Mouse (Mus musculus) cerebellum, adult 11-12 months (tissue): ENCODE measurements around the gene Yrdc.

Experiments
- DNase-seq: peaks from one replicate; pipeline ENCODE4 v3.0.0; 2022

Gene Yrdc

GRCm38 (mm10) chr4:124850261-124850913 lies at the start of gene Yrdc:
Gene Yrdc (plus strand): TSS chr4:124850679.
- peak; percentile 94 for DNase-seq

GRCm38 (mm10) chr4:124801552-124802308 lies 48.7 kb upstream of the Yrdc start, which contains the start of gene Mtf1:
Gene Mtf1 (plus strand): TSS chr4:124802104.
- peak; percentile 86 for DNase-seq

GRCm38 (mm10) chr4:124802309-124803260 lies 47.9 kb upstream of the Yrdc start:
- DNase-seq: peak; percentile 95

- no peak for DNase-seq
Observed at GRCm38 (mm10) chr4:124803406-124803805, 47.1 kb upstream of the Yrdc start.

- no peak for DNase-seq
Observed at GRCm38 (mm10) chr4:124808511-124808910, 42.0 kb upstream of the Yrdc start.

- no peak for DNase-seq
Observed at GRCm38 (mm10) chr4:124809136-124809883, 41.2 kb upstream of the Yrdc start.

GRCm38 (mm10) chr4:124810056-124810455 lies 40.4 kb upstream of the Yrdc start:
- DNase-seq: no peak

- DNase-seq: peak; percentile 35
Observed at GRCm38 (mm10) chr4:124811347-124811975, 39.0 kb upstream of the Yrdc start.

GRCm38 (mm10) chr4:124815901-124816300 lies 34.6 kb upstream of the Yrdc start:
- DNase-seq: peak; percentile 58

GRCm38 (mm10) chr4:124817803-124818202 lies 32.7 kb upstream of the Yrdc start:
- no peak for DNase-seq

GRCm38 (mm10) chr4:124818832-124819231 lies 31.6 kb upstream of the Yrdc start:
- no peak for DNase-seq

GRCm38 (mm10) chr4:124824967-124825366 lies 25.5 kb upstream of the Yrdc start:
- no peak for DNase-seq

GRCm38 (mm10) chr4:124825371-124825965 lies 25.0 kb upstream of the Yrdc start:
- DNase-seq: no peak

GRCm38 (mm10) chr4:124829671-124830070 lies 20.8 kb upstream of the Yrdc start:
- no peak for DNase-seq

GRCm38 (mm10) chr4:124832796-124833195 lies 17.7 kb upstream of the Yrdc start:
- no peak for DNase-seq

- peak; percentile 29 for DNase-seq
Observed at GRCm38 (mm10) chr4:124838035-124838700, 12.3 kb upstream of the Yrdc start.

- no peak for DNase-seq
Observed at GRCm38 (mm10) chr4:124840998-124841397, 9.5 kb upstream of the Yrdc start.

GRCm38 (mm10) chr4:124843493-124843892 lies 7.0 kb upstream of the Yrdc start:
- peak; percentile 34 for DNase-seq

GRCm38 (mm10) chr4:124847573-124847972 lies 2.9 kb upstream of the Yrdc start:
- peak; percentile 81 for DNase-seq

- DNase-seq: peak; percentile 83
Observed at GRCm38 (mm10) chr4:124849631-124850260, 733 bp upstream of the Yrdc start.
